Mouse (Mus musculus): ENCODE data around the gene Litaf.

The Litaf gene

DNA sequence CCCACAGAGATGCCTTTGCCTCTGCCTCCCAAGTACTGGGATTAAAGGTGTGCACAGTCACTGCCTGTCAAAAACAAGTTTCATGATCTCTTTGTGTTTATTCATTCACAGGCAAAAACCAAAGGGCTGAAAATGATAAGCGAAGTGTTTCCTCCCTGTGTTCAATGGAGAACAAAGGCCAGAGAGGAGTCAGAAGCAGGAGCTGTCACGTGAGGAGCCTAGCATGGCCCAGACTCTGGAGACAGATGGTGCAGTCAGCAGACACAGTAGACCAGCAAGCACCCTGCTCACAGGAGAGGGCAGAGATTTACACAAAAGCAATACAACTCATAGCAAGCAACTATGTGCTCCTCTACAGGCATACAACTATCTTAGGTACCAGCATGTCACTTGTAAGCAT is 113.9 kb downstream of the Litaf start:
- DNase-seq = peak in 1 of 2 experiments; percentile 32

DNA sequence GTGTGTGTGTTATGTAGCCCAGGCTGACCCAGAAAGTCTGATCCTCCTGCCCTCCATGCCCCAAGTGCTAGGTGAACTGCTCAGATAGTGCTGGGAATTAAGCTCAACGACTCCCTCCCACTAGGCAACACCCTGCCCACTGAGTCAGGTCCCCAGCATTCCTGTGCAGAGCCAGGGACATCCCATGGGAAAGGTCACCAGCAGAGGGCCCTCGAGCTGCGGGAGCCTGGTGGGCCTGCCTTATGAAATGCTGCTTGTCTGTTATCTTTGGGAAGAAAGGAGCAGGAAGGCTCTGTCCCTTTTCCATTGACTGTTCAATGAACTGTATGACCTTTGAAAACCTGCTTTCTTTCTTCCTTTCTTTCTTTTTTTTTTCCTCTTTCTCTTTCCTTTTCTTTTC is 114.4 kb downstream of the Litaf start:
- DNase-seq = peak in 1 of 2 experiments; percentile 56

DNA sequence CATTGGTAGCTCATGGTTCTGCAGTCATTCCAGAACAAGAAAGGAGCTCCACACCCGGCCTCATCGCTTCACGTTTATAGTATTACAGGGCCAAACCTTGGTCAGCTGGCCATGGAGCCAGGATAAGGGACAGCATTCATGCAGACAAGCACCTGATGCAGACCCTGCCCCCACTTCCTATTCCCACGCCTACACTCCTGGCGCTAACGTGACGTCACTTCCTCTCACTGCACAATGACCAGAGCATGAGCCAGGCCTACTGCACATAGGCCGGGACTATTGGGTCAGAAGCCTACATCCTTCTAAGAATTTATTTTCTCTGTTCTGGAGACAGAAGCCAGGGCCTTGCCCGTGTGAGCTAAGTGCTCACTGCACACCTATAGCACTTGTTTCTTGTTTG is 115.4 kb downstream of the Litaf start:
- no peak for DNase-seq

DNA sequence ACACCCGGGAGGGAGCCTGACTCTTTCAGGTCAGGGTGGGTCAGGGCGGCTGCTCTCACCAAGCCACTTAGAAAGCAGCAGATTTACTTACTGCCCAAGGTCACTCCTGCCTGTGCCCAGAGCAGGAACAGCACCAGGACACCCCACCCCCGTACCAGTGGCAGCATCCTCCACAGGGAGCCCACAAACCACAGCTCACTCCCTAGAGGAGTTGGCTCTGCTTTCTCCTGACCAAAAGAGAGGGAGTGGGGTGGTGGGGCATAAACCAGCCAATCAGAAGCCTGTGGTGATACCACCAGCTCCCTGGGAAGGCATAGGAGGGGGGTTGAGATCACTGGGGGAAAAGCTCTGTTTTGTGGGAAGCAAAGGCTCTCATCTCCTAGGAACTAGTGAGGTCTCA is 118.2 kb downstream of the Litaf start:
- DNase-seq = no peak

DNA sequence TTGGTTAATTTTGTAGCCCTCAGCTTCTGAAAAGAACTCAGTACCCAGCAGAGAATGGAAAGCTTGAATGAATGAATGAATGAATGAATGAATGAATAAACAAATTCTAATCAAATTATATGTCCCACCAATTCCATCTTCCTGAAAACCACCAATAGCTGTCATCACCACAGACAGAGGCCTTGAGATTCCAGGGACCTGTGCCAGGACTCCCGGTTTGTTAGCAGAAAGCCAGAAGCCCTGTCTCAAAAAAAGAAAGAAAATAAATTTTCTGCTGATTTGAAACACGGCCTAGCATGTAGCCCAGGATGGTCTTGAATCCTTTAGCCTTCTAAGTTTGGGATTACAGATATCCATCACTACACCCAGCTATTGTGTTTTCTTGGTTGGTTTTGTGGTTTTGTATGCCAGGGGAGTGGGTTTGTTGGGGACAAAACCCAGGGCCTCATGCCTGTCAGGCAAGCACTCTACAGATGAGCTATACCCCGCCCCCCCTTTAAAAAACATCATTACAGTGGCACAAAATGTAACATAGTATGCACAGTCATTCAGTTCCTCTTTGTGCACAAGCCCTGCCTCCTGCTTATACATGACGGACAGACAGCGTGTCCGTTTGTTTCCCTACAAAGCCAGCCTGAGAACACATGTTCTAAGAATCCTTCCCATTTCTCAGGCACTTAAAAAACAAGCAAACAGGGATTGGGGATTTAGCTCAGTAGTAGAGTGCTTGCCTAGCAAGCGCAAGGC is 120.4 kb downstream of the Litaf start:
- DNase-seq = no peak

DNA sequence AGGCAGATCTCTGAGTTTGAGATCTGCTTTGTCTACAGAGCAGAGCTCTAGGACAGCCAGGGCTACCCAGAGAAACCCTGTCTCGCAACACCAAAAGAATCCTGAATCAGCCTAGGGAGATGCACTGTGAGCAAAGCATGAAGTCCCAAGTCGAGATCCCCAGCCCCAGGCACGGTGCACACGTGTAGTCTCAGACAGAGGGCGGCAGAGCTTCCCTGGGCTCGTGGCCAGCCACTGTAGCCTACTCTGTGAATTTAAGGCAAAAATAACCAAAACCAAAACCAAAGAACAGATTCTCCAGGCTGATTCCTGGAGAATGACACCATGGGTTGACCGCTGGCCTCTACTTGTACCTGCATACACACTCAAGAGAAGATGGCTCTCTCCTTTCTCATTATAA is 121.4 kb downstream of the Litaf start:
- no peak for DNase-seq

DNA sequence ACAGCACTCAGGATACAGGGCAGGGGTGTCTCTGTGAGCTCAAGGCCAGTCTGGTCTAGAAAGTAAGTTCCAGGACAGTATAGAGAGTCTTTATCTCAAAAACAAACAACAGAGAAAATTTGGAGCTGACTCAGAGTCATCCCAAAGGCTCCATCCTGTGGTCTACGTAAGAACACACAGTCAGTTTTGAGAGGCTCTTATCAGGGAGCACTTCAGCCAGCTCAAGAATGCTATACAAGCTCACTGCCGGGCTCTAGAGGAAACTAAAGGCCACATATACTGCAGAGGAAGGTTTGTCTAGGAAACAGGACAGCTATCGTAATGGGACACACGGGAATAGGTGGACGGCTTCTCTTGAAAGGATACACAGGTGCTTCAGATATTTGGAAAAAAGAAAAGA is 122.7 kb downstream of the Litaf start:
- no peak for DNase-seq

DNA sequence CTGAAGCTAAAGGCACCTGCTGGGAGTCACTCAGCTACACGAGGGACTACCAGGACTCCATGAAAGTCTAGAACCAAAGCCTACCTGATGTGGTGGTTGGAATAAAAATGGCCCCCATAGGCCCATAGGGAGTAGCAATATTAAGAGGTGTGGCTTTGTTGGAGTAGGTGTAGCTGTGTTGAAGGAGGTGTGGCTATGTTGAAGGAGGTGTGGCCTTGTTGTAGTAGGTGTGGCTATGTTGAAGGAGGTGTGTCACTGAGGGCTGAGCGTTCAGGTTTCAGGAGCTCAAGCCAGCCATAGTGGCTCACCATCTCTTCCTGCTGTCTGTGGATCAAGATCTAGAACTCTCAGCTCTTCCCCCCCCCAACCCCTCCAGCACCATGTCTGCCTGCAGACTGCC is 125.3 kb downstream of the Litaf start:
- no peak for DNase-seq

DNA sequence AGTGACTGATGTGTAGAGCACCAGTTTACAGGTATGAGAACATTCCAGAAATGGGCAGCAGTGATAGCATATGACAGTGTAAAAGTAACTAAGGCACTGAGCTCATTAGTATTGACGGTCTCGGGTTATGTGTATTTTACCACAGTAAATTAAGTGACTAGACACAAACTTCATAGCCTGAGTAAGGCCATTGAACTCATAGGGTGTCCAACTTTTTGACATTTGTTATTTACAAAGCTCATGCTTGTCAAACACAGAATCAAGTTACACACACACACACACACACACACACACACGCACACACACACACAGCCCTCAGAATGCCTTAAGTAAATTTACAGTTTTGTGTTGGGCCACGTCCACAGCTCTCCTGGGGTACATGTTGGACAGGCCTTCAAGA is 126.0 kb downstream of the Litaf start:
- no peak for DNase-seq

DNA sequence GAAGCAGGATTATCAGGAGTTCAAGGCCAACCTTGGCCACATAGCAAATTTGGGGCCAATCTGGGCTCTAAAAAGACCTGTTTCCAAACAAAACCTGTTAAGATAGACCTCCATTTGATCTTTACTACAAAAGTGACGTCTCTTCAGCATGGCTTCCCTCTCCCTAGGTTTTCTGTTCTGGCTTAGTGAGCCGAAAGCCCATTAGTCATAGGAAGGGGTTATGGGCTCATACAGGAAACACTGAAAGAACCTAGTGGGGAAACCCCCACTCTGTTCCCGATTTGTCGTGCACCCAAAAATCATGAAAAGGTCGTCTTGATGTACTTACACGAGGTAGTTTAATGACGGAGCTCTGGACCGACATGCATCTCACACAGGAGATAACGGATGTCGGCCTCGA is 128.5 kb downstream of the Litaf start:
- no peak for DNase-seq

DNA sequence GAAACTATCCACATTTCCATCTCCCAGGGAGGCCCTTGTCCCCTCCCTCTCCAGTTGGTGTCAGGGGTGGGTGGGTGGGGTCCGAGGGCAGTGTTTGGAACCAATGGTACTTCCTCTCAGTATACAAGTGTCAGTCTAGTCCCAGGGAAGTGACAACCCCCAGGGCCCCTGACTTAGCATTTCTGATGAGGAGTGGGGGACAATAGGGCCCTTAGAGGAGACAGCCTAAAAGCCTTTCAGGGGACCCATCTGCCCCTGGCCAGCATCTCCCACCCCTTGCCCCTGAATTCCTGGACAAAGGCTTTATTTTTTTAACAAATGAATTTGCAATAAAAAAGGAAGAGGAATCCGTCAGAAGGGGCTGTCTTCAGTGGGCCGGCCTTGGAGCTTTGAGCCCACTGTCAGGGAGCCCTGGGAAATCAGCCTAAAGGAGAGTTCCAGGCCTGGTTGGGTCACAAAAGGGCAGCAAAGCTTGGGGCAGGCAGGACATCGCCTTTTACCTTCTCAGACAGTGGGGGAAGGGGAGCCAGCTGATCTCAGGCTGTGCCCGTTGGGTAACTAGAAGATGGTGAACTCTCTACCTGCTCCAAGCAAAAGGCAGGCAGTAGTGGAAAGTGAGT is 129.1 kb downstream of the Litaf start:
- no peak for DNase-seq

DNA sequence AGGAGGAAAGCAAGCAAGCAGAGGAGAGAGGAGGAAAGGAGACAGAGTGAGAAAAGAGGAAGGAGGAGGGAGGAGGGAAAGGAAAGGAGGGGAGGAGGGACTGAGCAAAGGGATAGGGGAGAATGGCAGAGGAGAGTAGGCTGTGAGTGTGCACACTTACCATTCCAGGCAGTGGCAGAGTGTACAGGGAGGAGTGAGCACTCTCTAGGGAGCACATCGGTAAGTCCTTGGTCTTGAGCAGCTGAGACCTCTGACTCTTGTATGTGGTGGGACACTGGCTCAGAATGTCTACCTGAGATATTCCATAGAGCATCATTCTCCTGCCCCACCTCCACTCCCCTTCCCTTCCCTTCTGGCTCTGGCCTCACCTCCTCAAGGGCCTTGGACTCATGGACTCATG is 131.9 kb downstream of the Litaf start:
- no peak for DNase-seq

DNA sequence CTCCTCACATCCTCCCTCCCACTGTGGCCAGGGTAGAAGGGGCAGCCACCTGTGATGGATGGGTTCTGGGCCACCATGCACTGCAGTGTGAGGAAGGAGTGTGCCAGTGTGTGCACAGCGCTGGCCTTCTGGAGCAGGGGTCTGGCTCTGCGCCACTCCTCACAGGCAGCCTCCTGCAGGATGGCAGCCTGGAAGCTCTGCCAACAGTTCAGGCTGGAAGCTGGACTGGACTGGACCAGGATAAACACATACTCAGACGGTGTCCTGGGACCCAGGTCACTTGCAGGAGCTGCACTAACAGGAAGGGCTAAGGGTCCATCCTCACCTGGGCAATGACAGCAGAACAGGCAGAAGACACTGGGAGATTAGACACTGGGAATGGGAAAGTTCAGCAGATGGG is 132.6 kb downstream of the Litaf start:
- peak; percentile 69 to 78 for DNase-seq

DNA sequence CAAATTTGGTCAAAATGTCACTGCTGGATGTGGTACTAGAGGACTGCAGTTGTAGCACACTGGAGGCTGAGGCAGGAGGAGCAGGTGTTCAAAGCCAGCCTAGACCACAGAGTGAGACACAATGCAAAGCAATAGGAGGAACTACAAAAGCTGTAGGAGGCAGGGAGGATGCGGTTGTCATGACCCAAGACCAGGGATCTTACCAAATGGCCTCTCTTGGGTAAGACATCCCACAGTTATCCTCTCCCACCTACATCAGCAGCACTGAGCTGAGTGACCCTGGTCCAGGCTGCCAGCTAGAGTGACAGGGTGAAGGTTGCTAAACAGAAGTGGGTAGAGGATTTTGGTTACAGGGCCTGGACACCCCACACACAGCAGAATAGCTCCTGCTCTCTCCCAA is 138.9 kb downstream of the Litaf start:
- no peak for DNase-seq

DNA sequence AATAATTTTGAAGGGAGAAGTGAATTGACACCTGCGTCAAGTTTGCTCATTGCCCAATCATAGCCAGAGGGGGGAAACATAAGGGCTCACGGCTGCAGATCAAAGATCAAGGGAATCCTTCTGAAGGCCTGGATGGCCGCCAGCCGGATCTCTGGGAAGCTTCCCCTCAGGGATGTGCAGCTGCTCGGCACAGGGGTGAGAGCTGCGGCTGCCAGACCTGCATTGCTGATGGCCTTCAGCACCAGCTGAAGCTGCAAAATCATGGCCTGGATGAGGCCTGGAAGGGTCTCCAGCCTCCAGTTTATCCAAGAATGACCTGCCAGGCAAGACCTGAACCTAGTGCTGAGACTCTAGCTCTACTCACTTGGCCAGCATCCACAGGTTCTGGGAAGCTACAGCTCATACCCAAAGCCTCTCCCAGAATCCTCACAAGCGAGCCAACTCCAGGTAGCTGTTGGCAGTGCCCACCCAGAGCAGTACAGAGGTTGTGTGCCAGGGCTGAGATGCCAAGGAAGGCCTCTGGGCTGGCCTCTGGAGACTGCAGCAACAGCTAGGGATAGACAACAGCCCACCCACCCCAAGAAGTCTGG is 140.3 kb downstream of the Litaf start:
- DNase-seq = peak; percentile 43 to 60

DNA sequence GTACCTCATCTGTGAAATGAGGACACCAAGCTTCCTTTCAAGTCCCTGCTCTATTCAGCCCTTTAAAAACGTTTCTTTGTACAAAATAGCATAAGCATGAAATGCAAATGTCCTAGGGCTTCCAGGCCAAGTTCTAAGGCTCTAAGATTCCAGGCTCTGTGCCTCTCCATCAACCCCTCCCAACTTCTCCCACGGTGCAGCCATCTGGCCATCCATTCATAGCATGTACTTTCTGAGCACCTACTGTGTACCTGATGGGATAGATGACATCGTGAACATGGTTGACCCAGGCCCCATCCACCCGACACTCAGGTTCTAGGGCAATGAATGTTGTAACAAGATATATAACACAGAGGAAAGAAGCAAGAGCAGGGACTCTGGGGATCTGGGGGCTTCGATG is 142.4 kb downstream of the Litaf start:
- DNase-seq = peak; percentile 63 to 66

DNA sequence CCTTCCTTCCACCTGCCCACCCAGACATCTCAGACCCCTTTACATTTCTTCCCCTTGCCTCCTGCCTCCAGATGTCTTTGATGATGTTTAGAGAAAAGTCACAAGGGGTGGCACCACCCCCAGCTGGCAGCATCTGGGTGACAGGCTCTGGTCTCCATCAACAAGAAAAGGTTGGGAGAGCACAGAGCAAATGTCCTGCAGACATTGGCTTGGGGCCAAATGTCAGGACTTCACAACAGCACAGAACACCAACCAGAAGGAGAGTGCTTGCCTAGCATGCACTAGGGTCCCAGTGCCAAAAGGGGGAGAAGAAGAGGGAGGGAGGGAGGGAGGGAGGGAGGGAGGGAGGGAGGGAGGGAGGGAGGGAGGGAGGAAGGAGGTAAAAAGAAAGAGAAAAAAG is 146.1 kb downstream of the Litaf start:
- no peak for DNase-seq

DNA sequence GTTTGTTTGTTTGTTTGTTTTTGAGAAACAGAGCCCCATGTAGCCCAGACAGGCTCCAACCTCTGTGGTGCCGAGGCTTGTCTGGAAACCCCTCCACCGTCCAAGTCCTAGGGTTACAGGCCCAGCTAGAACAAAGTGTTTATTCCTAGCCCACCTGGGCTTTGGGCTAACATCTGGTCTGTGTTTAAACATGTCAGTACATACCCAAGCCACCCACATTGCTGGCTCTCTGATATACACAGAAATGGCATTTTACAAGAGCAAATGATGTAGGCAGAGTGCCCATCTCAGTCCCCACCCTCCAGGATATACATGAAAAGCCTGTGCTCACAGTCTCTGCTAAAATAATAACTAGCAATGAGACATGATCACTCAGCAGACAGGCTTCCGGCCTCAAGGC is 149.7 kb downstream of the Litaf start:
- DNase-seq = no peak

DNA sequence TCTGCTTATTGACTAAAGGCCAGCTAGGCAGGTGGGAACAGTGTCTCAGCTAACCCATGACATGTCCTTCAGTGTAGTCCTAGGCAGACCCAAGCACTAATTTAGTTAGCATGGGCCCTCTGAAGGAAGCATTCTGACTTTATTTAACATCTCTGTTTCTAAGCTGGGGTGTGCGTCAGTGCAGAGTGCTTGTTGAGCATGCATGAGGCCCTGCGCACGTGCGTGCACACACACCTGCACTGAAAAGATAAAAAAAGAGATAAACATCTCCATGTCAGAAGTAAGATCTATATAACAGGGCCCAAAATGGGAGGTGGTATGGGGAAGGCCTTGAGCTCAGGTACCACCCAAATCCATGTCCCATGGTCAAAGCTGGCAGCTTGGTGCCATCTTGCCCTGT is 150.9 kb downstream of the Litaf start:
- no peak for DNase-seq

DNA sequence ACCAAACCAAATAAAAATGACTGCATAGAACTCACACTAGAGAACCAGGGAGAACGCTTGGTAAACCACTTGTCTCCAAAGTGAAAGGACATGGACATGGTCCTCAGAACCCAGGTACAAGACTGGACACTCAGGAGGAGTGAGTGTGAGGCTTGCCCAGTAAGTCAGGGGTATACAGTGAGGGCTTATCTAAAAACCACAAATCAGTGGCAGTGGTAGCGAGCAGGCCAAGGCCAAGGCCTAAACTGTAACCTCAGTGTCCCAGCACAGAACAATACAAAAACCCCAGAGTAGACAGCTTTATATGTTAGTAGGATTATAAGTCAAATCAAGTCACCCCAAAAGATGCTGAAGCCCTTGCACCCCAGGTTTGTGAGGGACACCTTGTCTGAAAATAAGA is 154.9 kb downstream of the Litaf start:
- DNase-seq = no peak

DNA sequence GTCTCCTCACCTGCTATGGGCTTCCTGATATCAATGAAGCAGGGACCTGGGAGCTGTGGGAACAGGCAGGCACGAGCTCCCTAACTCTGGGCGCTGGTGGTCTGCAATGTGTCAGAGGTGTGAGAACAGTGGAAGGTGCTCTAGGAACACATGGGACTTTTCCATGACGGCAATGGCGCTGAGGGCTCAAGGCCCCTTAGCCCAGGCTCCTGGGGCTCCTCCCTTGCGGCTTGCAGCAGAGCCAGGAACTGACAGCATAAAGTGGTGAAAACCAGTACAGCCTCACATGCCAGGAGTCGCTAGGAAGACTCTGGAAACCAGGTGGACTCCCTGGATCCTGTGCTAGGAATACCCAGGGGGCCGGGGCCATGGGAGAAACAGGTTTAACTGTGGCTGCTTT is 155.4 kb downstream of the Litaf start:
- DNase-seq = no peak

Measured in cerebellum, postnatal 25 days (tissue).